Mouse (Mus musculus): ENCODE data around the gene Trrap.
A peak's percentile ranks its signal among the peaks of the same experiment; 100 is the strongest.

The Trrap gene

GRCm38 (mm10) chr5:144872867-144873266 is 105.3 kb downstream of the Trrap start:
- no peak for DNase-seq

DNA sequence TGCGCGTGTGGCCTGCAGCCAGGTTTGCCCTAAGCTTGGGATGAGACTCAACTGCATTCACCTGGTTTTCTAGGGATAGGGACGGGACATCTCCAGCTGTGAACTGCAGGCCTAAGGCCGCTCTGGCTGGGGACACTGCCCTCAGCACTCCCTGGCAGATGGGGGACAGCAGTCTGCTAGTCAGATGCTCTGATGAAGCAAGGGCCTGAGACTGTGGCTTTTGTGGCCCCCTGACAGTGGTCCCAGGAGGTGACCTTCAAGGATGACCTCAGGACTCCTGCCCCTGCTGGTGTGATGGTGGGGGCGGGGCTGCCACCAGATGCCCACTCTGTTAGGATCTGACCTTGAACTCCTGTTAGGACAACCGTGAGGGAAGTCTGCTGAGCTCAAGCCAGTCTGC is 107.7 kb downstream of the Trrap start:
- no peak for DNase-seq

DNA sequence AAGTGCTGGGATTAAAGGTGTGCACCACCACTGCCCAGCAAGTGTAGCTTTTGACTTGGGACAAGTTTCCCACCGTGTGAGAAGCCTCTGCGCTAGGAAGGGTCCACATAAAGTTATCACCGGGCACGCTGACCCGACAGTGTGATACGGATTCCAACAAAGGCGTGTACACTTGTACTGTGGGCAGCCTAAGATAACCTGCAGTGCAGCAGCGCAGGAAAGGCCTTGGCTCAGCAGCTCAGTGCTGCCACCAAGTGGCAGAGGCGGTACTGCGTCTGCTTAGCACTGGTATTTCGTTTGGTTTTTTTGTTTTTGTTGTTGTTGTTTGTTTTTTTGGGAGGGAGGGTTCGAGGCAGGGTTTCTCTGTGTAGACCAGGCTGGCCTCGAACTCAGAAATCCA is 108.4 kb downstream of the Trrap start:
- DNase-seq, result peak; percentile 88 to 90

- no peak for DNase-seq
Observed at GRCm38 (mm10) chr5:144877021-144877420, 109.5 kb downstream of the Trrap start.

DNA sequence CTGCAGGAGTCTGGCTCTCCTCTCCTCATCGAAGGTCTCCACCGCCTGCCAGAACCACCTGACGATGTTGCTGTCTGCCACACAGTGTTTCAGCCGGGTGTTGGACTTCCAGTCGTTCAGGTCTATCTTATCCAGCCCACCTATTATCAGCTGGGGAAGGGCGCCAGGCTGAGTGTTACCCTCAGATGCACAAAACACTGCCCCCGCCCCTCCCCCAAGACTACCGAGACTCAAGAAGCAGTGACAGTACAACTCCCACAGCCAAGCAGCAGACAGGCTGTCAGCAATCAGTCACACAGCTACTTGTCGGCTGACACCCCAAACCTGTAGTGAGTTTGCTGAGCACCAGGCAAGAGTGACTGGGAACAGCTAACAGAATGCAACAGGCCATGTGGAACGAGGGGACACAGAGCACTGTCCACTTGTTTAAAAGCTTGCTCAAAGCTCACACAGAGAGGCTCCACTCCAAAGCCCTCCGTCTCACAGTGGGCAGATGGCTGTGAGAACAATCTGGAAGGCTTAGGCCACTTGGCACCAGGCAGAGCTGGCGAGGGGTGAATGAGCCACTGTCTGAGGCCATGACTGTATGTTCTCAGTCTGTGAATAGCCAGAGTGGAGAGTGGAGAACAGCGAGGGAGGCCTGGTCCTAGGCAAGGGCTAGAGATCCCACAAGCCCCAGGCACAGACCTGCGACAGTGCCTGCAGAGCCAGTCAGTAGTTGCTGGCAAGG is 114.3 kb downstream of the Trrap start:
- DNase-seq, result peak; percentile 79 to 82

DNA sequence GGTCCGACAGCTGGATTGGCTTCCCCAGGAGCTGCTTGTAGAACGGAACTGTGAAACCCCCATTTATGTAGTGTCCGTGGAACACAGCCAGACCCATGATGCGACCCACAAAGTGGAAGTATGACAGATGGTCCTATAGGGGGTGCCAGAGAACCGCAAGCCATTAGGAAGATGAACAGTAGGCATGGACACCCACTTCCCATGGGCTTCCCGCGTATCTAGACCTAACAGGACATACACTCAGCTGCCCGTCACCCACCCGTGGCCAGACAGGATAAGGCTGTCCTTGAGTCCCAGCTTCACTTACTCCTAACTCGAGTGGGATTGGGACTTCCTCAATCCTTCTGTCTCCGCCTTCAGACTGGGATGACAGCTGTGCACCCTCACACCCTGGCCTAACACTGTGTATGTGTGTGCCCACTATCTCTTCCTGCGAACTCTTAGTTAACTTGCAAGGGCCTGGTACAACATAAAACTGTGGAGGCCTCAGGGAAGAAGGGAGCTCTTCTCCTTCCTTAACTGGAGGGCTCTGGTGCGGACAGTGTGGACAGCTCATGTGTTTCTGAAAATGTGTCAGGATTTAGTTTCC is 117.2 kb downstream of the Trrap start:
- peak; percentile 71 to 79 for DNase-seq

DNA sequence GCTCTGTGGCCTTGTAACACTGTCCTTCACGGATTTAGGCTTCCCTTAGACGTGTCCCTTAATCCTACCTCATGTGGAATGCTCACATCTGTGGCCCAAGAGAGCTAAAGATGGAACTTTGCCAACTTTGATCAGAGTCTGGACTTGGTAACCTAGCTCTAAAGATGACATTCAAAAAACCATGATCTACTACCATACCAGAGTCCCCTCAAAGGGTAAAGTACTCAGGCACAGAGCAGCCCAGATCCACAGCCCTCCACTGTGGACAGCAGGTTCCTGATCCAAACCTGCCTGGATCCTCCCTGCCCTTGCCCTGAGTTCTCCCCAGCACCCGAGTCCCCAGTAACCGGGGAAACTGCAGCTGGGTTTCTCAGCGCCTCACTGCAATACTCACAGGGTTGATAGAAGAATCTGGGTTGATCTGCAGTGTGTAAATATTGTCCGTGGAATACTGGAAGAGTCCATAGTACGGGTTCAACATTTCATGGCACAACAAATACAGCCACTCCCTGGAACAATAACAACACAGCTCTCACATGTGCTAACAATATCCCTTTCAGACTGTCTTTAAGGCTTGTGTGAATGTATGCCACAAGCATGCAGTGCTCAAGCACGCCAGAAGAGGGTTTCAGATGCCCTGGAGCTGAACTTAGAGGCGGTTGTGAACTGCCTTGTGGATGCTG is 118.6 kb downstream of the Trrap start:
- DNase-seq, result no peak

DNA sequence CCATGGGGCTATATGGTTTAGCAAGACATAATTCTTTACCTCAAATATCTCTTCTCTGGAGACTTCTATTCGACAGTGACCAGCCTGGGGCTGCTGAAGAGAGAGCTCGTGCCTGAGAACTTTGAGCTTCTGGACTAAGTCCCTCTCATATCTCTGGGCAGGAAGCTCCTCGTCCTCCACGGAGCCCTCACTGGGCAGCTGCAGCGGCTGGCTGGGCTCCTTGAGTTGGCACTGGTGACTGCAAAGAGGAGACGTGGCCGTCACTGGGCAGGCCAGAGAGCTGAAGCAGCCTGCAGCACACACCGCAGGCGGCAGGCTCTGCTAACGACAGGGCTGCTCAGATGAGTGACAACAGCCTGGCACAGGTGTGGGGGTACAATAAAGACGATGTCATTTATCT is 123.7 kb downstream of the Trrap start:
- DNase-seq, result peak in 1 of 2 experiments; percentile 26

DNA sequence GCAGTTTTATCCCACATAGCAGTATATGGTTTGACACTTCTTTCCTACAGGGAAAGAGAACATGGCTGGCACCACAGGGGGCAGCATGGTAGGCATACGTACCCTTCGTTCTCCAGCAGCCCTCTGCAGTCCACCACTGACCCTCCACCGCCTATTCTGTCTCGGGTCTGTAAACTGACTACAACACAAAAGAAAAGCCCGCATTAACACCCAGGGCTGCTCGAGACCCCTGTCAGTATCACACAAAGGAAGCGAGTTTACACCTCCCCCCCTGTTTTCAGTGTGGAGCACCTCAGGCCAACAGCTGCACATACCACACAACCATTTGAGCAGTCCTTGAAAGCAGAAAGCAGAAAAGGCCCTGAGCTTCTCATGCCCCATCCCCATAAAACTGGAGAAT is 130.3 kb downstream of the Trrap start:
- no peak for DNase-seq

GRCm38 (mm10) chr5:144898448-144899052 is 131.0 kb downstream of the Trrap start:
- no peak for DNase-seq

DNA sequence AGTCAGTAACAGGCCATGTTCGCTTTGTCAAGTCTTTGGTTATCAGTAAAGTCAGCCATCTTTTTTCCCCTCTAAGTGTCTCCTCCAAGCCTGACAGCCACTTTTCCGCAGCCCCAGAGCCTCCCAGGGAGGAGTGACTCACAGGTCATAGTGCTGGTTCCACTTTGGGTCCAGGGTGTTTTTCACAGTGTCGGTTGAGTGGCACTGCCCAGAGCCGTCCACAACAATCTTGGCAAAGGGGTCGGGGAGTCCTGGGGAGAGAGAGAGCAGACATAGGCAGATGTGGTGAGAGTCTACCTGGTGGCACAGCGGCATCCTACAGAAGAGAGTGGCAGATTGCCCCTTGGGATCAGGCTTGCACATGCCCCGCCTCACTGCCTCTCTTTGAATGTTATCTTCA is 133.5 kb downstream of the Trrap start:
- DNase-seq, result no peak

DNA sequence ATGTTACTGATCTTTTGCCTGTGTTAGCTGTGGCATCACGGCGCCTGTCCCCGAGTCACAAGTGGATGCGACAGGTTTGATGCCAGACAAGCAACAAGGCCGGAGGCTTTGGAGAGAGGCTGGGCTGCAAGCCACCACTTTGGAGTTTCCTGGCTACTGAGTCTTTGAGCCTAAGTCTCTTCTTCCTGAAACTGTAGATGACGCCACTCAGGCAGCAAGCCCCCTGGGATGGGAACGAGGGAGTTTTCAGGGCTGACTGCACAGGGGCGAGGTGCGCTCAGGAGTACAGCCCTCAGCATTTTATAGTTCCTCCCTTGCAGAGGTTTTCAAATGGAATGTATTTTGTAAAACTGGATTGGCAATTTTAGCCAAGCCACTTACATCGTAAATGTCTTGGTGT is 134.3 kb downstream of the Trrap start:
- DNase-seq, result no peak

DNA sequence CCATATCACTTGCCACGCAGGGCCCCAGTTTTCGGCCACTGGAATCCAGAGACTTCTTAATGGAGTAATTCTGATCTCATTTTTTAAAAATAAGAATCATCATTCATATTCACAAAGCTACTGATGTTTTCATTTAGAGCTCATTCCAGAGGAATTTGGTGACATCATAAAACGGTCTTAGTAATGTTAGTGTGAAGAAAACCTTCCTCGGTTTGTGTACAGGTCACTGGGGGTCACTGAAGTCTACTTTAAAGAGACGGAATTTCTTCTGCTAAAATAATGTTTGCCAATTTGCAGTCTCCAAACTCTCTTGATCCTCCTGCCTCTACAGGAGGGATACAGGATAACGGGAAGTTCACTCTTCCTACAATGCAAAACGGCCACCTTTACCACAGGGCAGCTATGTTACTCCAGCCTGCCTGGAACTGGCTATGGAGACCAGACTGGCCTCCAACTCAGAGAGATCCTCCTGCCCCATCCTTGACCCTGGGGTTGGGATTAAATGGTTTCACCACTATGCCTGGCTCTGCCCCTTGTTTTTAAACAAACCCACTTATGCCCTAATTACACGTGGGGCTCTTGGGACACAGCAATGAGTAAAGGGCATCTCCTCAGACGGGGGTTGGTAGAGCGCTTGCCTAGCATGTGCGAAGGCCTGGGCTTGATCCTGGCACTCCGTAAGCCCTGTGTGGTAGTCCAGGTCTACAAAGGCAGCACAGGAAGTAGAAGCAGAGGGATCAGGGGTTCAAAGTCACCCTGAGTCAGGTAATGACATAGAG is 137.0 kb downstream of the Trrap start:
- no peak for DNase-seq

DNA sequence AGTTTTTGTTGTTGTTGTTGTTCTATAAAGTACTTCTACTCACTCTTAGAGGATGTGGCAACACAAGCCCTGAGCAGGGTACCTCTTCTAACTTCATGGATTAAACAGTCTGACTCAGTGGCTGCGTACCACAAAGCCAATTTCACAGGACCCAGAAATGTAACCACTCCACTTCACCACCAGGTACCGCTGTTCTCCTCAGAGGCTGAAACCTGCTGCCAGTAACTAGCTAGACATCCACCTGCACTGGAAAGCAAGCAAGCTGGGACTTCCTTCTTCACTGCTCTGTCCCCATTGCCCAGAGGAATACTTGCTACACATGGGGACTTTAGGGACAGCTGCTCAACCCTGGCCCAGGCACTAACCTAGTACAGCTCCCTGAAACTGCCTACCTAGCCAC is 140.1 kb downstream of the Trrap start:
- DNase-seq, result no peak
